Mouse (Mus musculus) embryo, embryonic 10.5 days (tissue): ENCODE data around the gene Olfr1301.

Experiments
- DNase-seq: peaks from one replicate; pipeline ENCODE4 v3.0.0-alpha.2; 2015; ENCODE audit warnings: low spot score

Gene Olfr1301

DNA sequence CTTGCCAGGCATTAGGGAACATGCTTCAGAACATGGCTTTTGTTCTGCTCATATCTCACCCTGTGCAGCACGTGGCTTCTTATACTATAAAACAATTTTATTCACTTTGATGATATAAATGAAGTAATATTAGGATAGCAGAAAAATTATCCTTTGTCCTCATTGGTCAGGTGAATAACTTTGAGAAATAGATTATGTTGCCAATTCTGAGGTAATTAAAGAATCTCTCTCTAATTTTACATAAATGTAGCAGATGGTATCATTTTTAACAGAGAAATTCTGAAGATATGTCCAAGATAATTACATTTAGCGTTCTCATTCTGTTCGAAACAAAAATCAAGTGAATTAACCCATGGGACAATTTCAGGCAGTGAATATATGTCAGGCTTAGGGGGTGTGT is at the start of gene Olfr1301:
Gene Olfr1301 (plus strand): TSS at position 301 of the 400 bp plus-strand sequence.
- no peak for DNase-seq

DNA sequence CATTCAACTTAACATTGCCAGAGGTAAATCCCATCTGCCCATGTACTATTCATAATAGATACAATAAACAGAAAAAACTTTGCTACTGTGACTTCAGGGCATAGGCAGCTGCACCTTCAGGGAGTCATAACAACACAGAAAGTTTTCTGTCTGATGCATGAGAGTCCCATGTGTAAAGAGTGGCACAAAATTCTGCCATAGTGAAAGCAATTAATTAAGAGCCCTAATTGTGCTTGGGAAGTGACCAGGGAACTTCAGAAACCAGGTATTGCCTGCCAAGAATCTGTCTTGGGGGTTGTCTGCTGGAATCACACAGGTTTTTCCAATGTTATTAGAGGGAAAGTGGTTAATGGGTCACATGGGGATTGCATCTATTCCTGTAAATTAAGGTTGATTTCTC is 24.1 kb upstream of the Olfr1301 start:
- no peak for DNase-seq

DNA sequence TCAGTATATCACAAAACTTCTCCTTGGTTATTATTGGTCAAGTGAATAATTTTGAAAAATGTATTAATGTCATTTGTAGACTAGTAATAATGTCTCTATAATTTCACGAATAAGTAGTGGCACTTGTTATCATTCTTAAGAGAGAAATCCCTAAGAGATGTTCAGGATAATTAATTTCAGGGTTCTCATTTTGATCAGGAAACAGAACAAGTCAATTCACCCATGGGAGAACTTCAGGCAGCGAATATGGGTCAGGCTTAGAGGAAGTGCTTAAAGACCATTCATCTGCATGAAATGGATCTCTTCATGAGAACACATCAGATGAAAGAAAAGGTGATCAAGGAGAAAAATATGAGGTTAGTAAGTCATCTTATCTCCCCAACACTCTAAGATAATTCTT is 26.3 kb downstream of the Olfr1301 start, which contains the start of gene Olfr1302:
Gene Olfr1302 (plus strand): TSS at position 301 of the 400 bp plus-strand sequence.
- no peak for DNase-seq
